Mouse (Mus musculus) erythroblast, embryonic 14.5 days (primary cell): ENCODE results near the gene Vcam1. TPM values are rescaled to one million over a fixed set of nuclear protein-coding genes. Genes with fewer than 3 reads are reported as not detected.

Source experiments
- H3K27me3 ChIP-seq: 2 replicates; pipeline ENCODE4 v1.6.1; 2012; ENCODE audit warnings: inconsistent platforms; ENCODE audit not compliant: control insufficient read depth
- H3K36me3 ChIP-seq: 2 replicates; pipeline ENCODE4 v1.6.1; 2012; ENCODE audit warnings: mild to moderate bottlenecking, inconsistent platforms; ENCODE audit not compliant: control insufficient read depth
- H3K4me1 ChIP-seq: 2 replicates; pipeline ENCODE4 v1.6.1; 2012; ENCODE audit warnings: inconsistent platforms; ENCODE audit not compliant: control insufficient read depth
- H3K4me3 ChIP-seq: replicated peaks from 2 replicates; pipeline ENCODE3; 2012; ENCODE audit warnings: moderate library complexity, mild to moderate bottlenecking, inconsistent platforms
- H3K9me3 ChIP-seq: 2 replicates; pipeline ENCODE4 v1.6.1; 2012; ENCODE audit warnings: low read length, inconsistent platforms, mixed read lengths; ENCODE audit not compliant: control insufficient read depth
- GATA1 ChIP-seq: IDR thresholded peaks from 2 replicates; pipeline ENCODE4 v1.6.1; 2012; ENCODE audit warnings: low read length, inconsistent platforms, mixed read lengths
- TAL1 ChIP-seq: IDR thresholded peaks from 3 replicates; pipeline ENCODE4 v1.6.1; 2012; ENCODE audit warnings: low read length, inconsistent platforms, mixed read lengths
- polyA plus RNA-seq: library from polyadenylated mRNA; stranded (reverse); fragments of >175 nt; gene quantifications from 2 replicates; pipeline ENCODE4 v1.2.3, GENCODE M21; 2012

Gene Vcam1
- polyA plus RNA-seq, 1 experiment: 0.16 TPM

GRCm38 (mm10) chr3:116117046-116117445, 12.4 kb downstream of the Vcam1 start:
- TF ChIP-seq TAL1 (no peak), GATA1 (no peak)
- Histone ChIP-seq H3K4me3 (no peak overlapping the region), H3K4me1 (no peaks in the 10 kb centered on the region), H3K27me3 (no peaks in the 10 kb centered on the region), H3K36me3 (no peaks in the 10 kb centered on the region; the same call in 1 of the 2 replicates), H3K9me3 (no peaks in the 10 kb centered on the region)

- Histone ChIP-seq H3K27me3 (no peaks in the 10 kb centered on the region), H3K4me1 (no peaks in the 10 kb centered on the region), H3K4me3 (no peak overlapping the region), H3K9me3 (no peaks in the 10 kb centered on the region), H3K36me3 (no peaks in the 10 kb centered on the region; the same call in 1 of the 2 replicates)
- TF ChIP-seq GATA1 (no peak), TAL1 (no peak)
These were observed 15.0 kb downstream of the Vcam1 start for GRCm38 (mm10) chr3:116114249-116115188.

GRCm38 (mm10) chr3:116113443-116114241, 15.8 kb downstream of the Vcam1 start:
- Histone ChIP-seq H3K4me1 (no peaks in the 10 kb centered on the region), H3K36me3 (no peaks in the 10 kb centered on the region; the same call in 1 of the 2 replicates), H3K9me3 (no peaks in the 10 kb centered on the region), H3K4me3 (no peak overlapping the region), H3K27me3 (no peaks in the 10 kb centered on the region)
- TF ChIP-seq GATA1 (no peak), TAL1 (no peak)

GRCm38 (mm10) chr3:116112816-116113405, 16.6 kb downstream of the Vcam1 start:
- no peaks in the 10 kb centered on the region for H3K4me1 ChIP-seq
- no peak overlapping the region for H3K4me3 ChIP-seq
- no peak for TF ChIP-seq TAL1
- TF ChIP-seq GATA1: no peak
- no peaks in the 10 kb centered on the region for H3K27me3 ChIP-seq
- H3K9me3 ChIP-seq: no peaks in the 10 kb centered on the region
- H3K36me3 ChIP-seq: no peaks in the 10 kb centered on the region; the same call in 1 of the 2 replicates

- no peaks in the 10 kb centered on the region; the same call in 1 of the 2 replicates for H3K27me3 ChIP-seq
- no peaks in the 10 kb centered on the region for H3K36me3 ChIP-seq
- no peaks in the 10 kb centered on the region for H3K4me1 ChIP-seq
- no peak overlapping the region for H3K4me3 ChIP-seq
- TF ChIP-seq GATA1 (no peak), TAL1 (no peak)
- H3K9me3 ChIP-seq: no peaks in the 10 kb centered on the region
These were observed 23.8 kb downstream of the Vcam1 start for GRCm38 (mm10) chr3:116105713-116106112.

- H3K27me3 ChIP-seq: no peaks in the 10 kb centered on the region; the same call in 1 of the 2 replicates
- no peak overlapping the region for H3K4me3 ChIP-seq
- TF ChIP-seq TAL1 (no peak), GATA1 (no peak)
- no peaks in the 10 kb centered on the region for H3K4me1 ChIP-seq
- no peaks in the 10 kb centered on the region for H3K36me3 ChIP-seq
- no peaks in the 10 kb centered on the region for H3K9me3 ChIP-seq
These were observed 24.4 kb downstream of the Vcam1 start for GRCm38 (mm10) chr3:116104866-116105647.

- no peak for TF ChIP-seq TAL1
- no peak for TF ChIP-seq GATA1
- Histone ChIP-seq H3K4me1 (no peaks in the 10 kb centered on the region), H3K9me3 (no peaks in the 10 kb centered on the region), H3K27me3 (no peaks in the 10 kb centered on the region; the same call in 1 of the 2 replicates), H3K36me3 (no peaks in the 10 kb centered on the region), H3K4me3 (no peak overlapping the region)
These were observed 25.2 kb downstream of the Vcam1 start for GRCm38 (mm10) chr3:116104270-116104669.

- no peaks in the 10 kb centered on the region for H3K9me3 ChIP-seq
- no peaks in the 10 kb centered on the region for H3K36me3 ChIP-seq
- H3K27me3 ChIP-seq: no peaks in the 10 kb centered on the region; the same call in 1 of the 2 replicates
- no peak for TF ChIP-seq GATA1
- TF ChIP-seq TAL1: no peak
- no peaks in the 10 kb centered on the region for H3K4me1 ChIP-seq
- H3K4me3 ChIP-seq: no peak overlapping the region
These were observed 28.6 kb downstream of the Vcam1 start for GRCm38 (mm10) chr3:116100850-116101249.
